Mouse (Mus musculus): ENCODE measurements around the gene Clec9a.

Gene Clec9a

GRCm38 (mm10) chr6:129408562-129408961 is at the start of gene Clec9a:
TSS of gene Clec9a (plus strand) at chr6:129408862.
- POLR2A ChIA-PET: no interaction called here
- CTCF ChIA-PET: no interaction called here

- CTCF ChIA-PET: no interaction called here
- POLR2A ChIA-PET: interaction anchor here in 1 of 4 experiments (0.7 kb wide), 1 partner anchor 321 kb away, joined by 3 read pairs; no protein-coding TSS in a partner anchor
Observed at GRCm38 (mm10) chr6:129359515-129359914, 49.1 kb upstream of the Clec9a start.

GRCm38 (mm10) chr6:129363942-129364341 is 44.7 kb upstream of the Clec9a start:
- ChIA-PET CTCF (interaction anchor here (0.6 to 2.1 kb wide), 11 partner anchors 12 to 514 kb away, joined by 3 to 17 read pairs (median 5); no protein-coding TSS in a partner anchor), POLR2A (interaction anchor here in 2 of 4 experiments (0.8 to 2.1 kb wide), 2 partner anchors 14 kb away, joined by 3 to 11 read pairs; no protein-coding TSS in a partner anchor)

GRCm38 (mm10) chr6:129365959-129366359 is 42.7 kb upstream of the Clec9a start:
- ChIA-PET CTCF (interaction anchor here in 3 of 4 experiments (0.6 to 2.4 kb wide), 18 partner anchors 12 to 558 kb away, joined by 3 to 27 read pairs (median 3); partner anchors contain the start of gene 4922502D21Rik (in 1 of the 3)), POLR2A (interaction anchor here in 1 of 4 experiments (0.6 kb wide), 1 partner anchor 700 kb away, joined by 4 read pairs; no protein-coding TSS in a partner anchor)

GRCm38 (mm10) chr6:129369374-129370132 is 39.1 kb upstream of the Clec9a start:
- ChIA-PET CTCF (no interaction called here), POLR2A (no interaction called here)

- POLR2A ChIA-PET: no interaction called here
- CTCF ChIA-PET: no interaction called here
Observed at GRCm38 (mm10) chr6:129374937-129375471, 33.7 kb upstream of the Clec9a start.

GRCm38 (mm10) chr6:129380454-129380853 is 28.2 kb upstream of the Clec9a start:
- POLR2A ChIA-PET: no interaction called here
- CTCF ChIA-PET: no interaction called here

GRCm38 (mm10) chr6:129381736-129382135 is 26.9 kb upstream of the Clec9a start:
- POLR2A ChIA-PET: no interaction called here
- CTCF ChIA-PET: no interaction called here

- ChIA-PET POLR2A (no interaction called here), CTCF (no interaction called here)
Observed at GRCm38 (mm10) chr6:129383466-129383865, 25.2 kb upstream of the Clec9a start.

GRCm38 (mm10) chr6:129385000-129385399 is 23.7 kb upstream of the Clec9a start:
- ChIA-PET CTCF (interaction anchor here in 1 of 4 experiments (0.5 kb wide), 1 partner anchor 165 kb away, joined by 3 read pairs; no protein-coding TSS in a partner anchor), POLR2A (no interaction called here)

- CTCF ChIA-PET: no interaction called here
Observed at GRCm38 (mm10) chr6:129385774-129386173, 22.9 kb upstream of the Clec9a start, which contains the start of gene Clec12b. TSS of gene Clec12b (minus strand) at chr6:129385874.

GRCm38 (mm10) chr6:129393087-129393720 is 15.5 kb upstream of the Clec9a start:
- ChIA-PET CTCF (interaction anchor here in 2 of 4 experiments (0.6 to 0.7 kb wide), 3 partner anchors 169 to 399 kb away, joined by 4 to 10 read pairs (median 4); no protein-coding TSS in a partner anchor), POLR2A (no interaction called here)

More at GRCm38 (mm10) chr6:129385774-129386173, 22.9 kb upstream of the Clec9a start, which contains the start of gene Clec12b:
- POLR2A ChIA-PET: no interaction called here

GRCm38 (mm10) chr6:129393732-129394131 is 14.9 kb upstream of the Clec9a start:
- POLR2A ChIA-PET: no interaction called here

GRCm38 (mm10) chr6:129396997-129397396 is 11.7 kb upstream of the Clec9a start, which contains the start of gene Clec1b:
TSS of gene Clec1b (plus strand) at chr6:129397297.
- ChIA-PET POLR2A (no interaction called here), CTCF (interaction anchor here in 1 of 4 experiments (1.5 kb wide), 1 partner anchor 26 kb away, joined by 3 read pairs; no protein-coding TSS in a partner anchor)

More at GRCm38 (mm10) chr6:129393732-129394131, 14.9 kb upstream of the Clec9a start:
- CTCF ChIA-PET: interaction anchor here in 1 of 4 experiments (0.6 kb wide), 1 partner anchor 298 kb away, joined by 10 read pairs; no protein-coding TSS in a partner anchor

GRCm38 (mm10) chr6:129399945-129400344 is 8.7 kb upstream of the Clec9a start:
- ChIA-PET CTCF (no interaction called here), POLR2A (no interaction called here)

GRCm38 (mm10) chr6:129402404-129402803 is 6.3 kb upstream of the Clec9a start:
- CTCF ChIA-PET: no interaction called here
- POLR2A ChIA-PET: no interaction called here

- ChIA-PET POLR2A (interaction anchor here in 1 of 4 experiments (0.6 kb wide), 1 partner anchor 8 kb away, joined by 4 read pairs; no protein-coding TSS in a partner anchor), CTCF (no interaction called here)
Observed at GRCm38 (mm10) chr6:129403391-129403790, 5.3 kb upstream of the Clec9a start.

- POLR2A ChIA-PET: no interaction called here
- CTCF ChIA-PET: no interaction called here
Observed at GRCm38 (mm10) chr6:129405999-129406398, 2.7 kb upstream of the Clec9a start.

GRCm38 (mm10) chr6:129407324-129407723 is 1.3 kb upstream of the Clec9a start:
- POLR2A ChIA-PET: no interaction called here
- CTCF ChIA-PET: no interaction called here

GRCm38 (mm10) chr6:129414177-129414576 is 5.5 kb downstream of the Clec9a start:
- POLR2A ChIA-PET: interaction anchor here in 1 of 4 experiments (0.7 kb wide), 1 partner anchor 152 kb away, joined by 3 read pairs; no protein-coding TSS in a partner anchor
- CTCF ChIA-PET: no interaction called here
